Mouse (Mus musculus): Measurements from ENCODE around the gene Ift46. TPM values are rescaled to one million over a fixed set of nuclear protein-coding genes. Genes with fewer than 3 reads are reported as not detected.

The Ift46 gene
- 134 and 152 TPM in 2 replicates for polyA plus RNA-seq (2014; fragmentation: Nextera tagmentation; extraction: Ambion mirVana)

DNA sequence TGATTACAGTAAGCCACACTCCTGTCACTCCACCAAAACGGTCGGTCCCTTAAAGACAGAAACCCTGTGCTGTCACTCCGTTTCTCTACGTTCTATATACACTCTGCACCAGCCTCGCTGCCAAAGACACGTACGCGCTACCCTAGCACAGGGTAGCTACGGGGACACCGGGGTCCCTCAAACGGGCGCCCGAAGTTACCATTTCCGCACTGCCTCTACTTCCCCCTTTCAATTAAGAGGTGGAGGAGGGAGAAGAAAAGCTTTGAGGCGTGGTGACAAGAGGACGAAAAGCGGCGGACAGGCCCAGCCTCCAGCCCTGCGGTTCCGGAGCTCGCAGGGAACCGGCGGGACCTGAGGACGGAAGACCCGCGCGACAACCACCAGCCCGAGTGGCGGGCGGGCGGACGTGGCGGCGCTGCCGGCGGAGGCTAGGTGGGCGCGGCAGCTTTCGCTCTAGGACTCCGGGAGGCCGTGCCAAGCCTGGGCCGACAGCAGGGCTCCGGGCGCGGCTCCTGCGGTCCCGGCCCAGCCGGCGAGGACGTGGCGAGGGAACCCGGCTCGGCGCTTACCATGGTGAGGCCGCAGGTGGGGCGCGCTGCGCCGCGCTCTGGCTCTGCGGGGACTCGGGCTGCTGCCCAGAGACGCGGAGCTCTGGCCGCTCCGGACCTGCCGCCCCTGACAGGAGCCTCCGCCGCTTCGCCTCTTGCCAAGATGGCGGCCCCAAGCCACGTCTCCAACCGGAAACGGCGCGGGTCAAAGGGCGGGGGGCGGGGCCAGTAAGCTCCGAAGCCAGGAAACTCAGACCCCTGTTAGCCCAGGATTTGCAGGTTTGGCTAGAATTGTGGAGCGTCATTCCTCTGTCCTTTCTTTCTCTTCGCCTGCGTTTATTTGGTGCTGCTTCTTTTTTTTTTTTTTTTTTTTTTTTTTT is at the start of gene Ift46, which contains the start of gene Arcn1:
Ift46 (plus strand) TSS at position 808 of the 928 bp plus-strand sequence.
Arcn1 (minus strand) TSS at position 745 of the 928 bp plus-strand sequence.
- peak within 1 kb of the TSS; percentile 94 for H3K27ac ChIP-seq (replicated peaks; ENCODE audit: low read depth, low read length)
- H3K27me3 ChIP-seq (ENCODE audit: control insufficient read depth, insufficient read depth, low read length) = no peaks in the 10 kb centered on the region
- peak within 1 kb of the TSS; percentile 99 for H3K4me3 ChIP-seq (ENCODE audit: low read depth, low read length)
- peak within 1 kb of the TSS; percentile 77 for H3K4me2 ChIP-seq (ENCODE audit: low read depth, severe bottlenecking)
- 0 out of 2 replicates have a peak, but pooled peaks cover 2% of the 10 kb centered on the region for H3K36me3 ChIP-seq (ENCODE audit: control insufficient read depth, insufficient read depth, low read length)
- ATAC-seq (ENCODE audit: insufficient number of reproducible peaks, low FRiP score, low TSS enrichment, low read depth) = peak; percentile 88
- peak; percentile 86 for DNase-seq (ENCODE audit: low spot score)
- under 1% methylated on average over 76 of the region's 82 CpGs for WGBS
- no peaks in the 10 kb centered on the region for H3K9me3 ChIP-seq (ENCODE audit: control insufficient read depth, low read length)
- H3K9ac ChIP-seq (ENCODE audit: low read length) = peak within 1 kb of the TSS; percentile 97
- no peaks in the 10 kb centered on the region for H3K4me1 ChIP-seq (ENCODE audit: control insufficient read depth, insufficient read depth, low read length)

DNA sequence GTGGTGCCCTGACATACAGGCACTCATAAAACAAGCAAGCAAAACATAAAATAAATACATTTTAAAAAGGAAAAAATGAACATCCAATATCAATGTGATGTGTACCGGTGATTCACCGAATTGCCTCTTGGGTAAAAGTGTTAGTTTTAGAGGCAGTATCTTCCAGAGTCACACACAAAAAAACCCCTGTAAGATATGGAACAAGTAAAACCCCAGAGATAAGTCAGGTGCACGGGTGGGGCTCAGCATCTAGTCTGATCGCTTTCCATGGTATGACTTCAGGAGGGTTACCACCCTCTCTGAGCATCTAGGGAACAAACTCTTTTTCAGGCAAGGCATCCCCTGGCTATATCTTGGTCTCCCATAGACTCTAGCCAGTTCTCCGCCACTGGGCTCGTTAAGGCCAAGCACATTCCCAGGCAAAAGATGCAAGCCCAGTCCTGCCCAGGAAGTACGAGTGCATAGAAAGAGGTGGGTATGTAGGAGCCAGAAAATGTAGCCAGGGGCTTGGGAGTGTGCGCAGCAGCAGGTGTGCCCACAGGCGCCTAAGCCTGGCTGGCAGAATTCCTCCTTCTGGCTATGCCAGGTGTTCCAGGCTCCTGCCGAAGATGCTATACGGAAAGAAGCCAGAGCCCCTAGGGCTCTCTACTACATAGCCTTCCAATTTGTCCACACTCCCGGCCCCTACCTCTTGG is 48.6 kb upstream of the Ift46 start:
- Histone ChIP-seq H3K36me3 (ENCODE audit: control insufficient read depth, insufficient read depth, low read length) (peaks cover 6% of the 10 kb centered on the region; the same call in 1 of the 2 replicates), H3K4me2 (ENCODE audit: low read depth, severe bottlenecking) (no peak overlapping the region; the same call in 1 of the 2 replicates), H3K4me1 (ENCODE audit: control insufficient read depth, insufficient read depth, low read length) (peaks cover 13% of the 10 kb centered on the region), H3K9ac (ENCODE audit: low read length) (no peak overlapping the region), H3K4me3 (ENCODE audit: low read depth, low read length) (no peak overlapping the region), H3K9me3 (ENCODE audit: control insufficient read depth, low read length) (no peaks in the 10 kb centered on the region), H3K27me3 (ENCODE audit: control insufficient read depth, insufficient read depth, low read length) (no peaks in the 10 kb centered on the region), H3K27ac (replicated peaks; ENCODE audit: low read depth, low read length) (no peak overlapping the region)
- DNase-seq (ENCODE audit: low spot score) (no peak), ATAC-seq (ENCODE audit: insufficient number of reproducible peaks, low FRiP score, low TSS enrichment, low read depth) (no peak)
- WGBS = 90% methylated on average over 12 of the region's 12 CpGs

DNA sequence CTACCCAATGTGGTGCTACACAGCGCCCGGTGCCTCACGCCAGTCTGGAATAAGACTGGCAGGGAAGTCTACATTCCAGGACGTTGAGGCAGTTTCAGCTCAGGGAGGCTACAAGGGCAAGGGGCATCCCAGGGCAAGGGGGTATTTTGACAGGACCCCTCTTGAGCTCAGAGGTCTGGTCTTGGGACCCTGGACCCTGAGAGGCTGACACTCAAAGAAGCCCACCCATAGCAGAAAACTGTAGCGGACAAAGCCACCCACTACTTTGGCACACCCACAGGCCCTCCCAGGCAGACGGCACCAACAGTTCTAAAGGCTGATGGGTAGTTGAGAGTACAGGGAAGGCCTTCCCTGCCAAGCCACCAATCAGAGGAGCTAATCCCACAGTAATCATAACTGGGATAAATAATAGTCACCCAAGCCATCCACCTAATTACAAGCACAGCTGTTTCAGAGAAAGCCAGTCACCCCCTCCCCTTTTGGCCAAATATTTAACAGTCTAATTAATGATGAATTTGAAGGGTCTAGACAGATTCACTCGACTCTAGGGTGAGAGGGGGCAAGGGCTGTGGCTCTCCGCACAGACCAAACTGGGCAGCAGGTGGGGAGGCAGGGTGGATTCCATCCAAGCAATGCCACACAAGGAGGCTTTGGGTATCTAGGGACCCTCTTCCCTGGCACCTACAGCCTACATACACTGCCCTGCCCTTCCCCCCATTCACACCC is 47.9 kb upstream of the Ift46 start:
- Histone ChIP-seq H3K36me3 (ENCODE audit: control insufficient read depth, insufficient read depth, low read length) (peaks cover 6% of the 10 kb centered on the region), H3K27ac (replicated peaks; ENCODE audit: low read depth, low read length) (no peak overlapping the region), H3K9ac (ENCODE audit: low read length) (no peak overlapping the region; the same call in 1 of the 2 replicates), H3K9me3 (ENCODE audit: control insufficient read depth, low read length) (no peaks in the 10 kb centered on the region), H3K4me2 (ENCODE audit: low read depth, severe bottlenecking) (peak overlapping the region; percentile 64), H3K4me3 (ENCODE audit: low read depth, low read length) (peak overlapping the region; percentile 60), H3K27me3 (ENCODE audit: control insufficient read depth, insufficient read depth, low read length) (no peaks in the 10 kb centered on the region), H3K4me1 (ENCODE audit: control insufficient read depth, insufficient read depth, low read length) (peaks cover 13% of the 10 kb centered on the region)
- 75% methylated on average over 8 of the region's 8 CpGs for WGBS
- ATAC-seq (ENCODE audit: insufficient number of reproducible peaks, low FRiP score, low TSS enrichment, low read depth) (no peak), DNase-seq (ENCODE audit: low spot score) (no peak)

DNA sequence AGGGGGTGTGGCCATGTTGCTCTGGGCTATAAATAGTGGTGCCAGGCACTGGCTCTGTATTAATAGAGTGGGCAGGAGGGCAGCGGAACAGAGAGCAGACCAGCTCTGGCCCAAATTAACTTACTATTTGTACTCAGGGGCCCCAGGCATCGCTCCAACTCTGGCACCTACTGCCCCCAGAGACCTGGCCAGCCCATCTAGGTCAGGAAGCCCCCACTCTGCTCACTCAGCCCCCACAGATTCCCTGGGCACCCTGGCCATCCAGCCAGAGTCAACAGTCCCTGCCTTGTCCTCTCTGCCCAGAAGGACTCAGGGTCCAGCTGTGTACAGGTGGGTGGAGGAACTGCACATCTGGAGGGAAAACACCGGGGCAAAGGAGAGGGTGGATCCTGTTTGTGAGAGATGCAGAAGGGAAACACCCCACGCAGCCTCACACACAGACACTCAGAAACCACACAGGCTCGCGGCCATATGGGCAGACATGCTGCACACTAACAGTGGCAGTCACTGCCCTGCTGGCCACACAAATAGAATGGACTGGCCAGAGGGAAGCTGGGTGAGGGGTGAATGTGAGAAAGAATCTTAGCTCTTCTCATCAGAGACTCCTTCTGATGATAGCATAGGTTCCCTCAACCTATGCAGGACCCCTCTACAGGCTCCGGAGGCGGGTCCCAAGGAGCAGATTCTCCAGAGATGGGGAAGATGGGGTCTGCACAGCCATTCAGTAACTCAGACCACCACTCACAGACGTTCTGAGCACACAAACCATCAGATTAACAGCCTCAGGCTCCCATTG is 47.2 kb upstream of the Ift46 start:
- H3K4me1 ChIP-seq (ENCODE audit: control insufficient read depth, insufficient read depth, low read length) = peaks cover 13% of the 10 kb centered on the region
- 15% methylated on average over 9 of the region's 9 CpGs for WGBS
- peak overlapping the region; percentile 38 for H3K27ac ChIP-seq (replicated peaks; ENCODE audit: low read depth, low read length)

DNA sequence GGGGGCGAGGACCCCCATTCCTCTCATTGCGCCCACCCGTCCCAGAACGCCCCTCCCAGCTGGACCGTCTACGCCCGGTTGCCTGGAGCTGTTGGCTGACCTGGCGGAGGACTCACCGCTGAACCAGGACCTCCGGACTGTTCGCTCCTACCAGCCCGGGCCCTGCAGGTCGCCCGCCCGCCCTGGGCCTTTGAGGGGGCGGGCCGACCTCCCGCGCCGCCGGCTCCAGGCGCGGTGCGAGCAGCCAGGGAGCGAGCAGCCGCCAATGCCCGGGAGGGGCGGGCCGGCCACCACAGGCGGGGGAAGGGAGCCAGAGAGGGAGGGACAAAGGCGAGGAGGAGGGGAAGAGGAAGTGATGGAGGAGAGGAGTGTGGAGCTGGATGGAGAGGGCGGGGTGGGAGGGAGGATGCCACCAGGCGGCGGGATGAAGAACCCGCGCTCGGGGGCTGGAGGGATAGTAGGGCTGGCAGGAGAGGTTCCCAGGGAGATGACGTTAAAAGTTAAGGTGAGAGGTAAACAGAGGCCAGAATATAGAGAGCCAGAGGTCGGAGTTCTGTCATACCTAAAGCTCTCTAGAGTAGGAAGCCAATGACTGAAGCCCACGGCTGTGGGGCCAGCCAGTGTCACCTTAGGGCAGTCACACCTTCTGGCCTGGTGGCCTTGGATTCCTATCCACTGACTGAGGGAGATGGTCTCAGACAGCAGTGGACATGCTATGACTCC is 46.4 kb upstream of the Ift46 start:
- Histone ChIP-seq H3K36me3 (ENCODE audit: control insufficient read depth, insufficient read depth, low read length) (peaks cover 6% of the 10 kb centered on the region; the same call in 1 of the 2 replicates), H3K27ac (replicated peaks; ENCODE audit: low read depth, low read length) (peak overlapping the region; percentile 38), H3K9ac (ENCODE audit: low read length) (peak overlapping the region; percentile 67), H3K4me3 (ENCODE audit: low read depth, low read length) (peak overlapping the region; percentile 60), H3K4me1 (ENCODE audit: control insufficient read depth, insufficient read depth, low read length) (peaks cover 13% of the 10 kb centered on the region), H3K27me3 (ENCODE audit: control insufficient read depth, insufficient read depth, low read length) (no peaks in the 10 kb centered on the region), H3K9me3 (ENCODE audit: control insufficient read depth, low read length) (no peaks in the 10 kb centered on the region), H3K4me2 (ENCODE audit: low read depth, severe bottlenecking) (peak overlapping the region; percentile 64)
- DNase-seq (ENCODE audit: low spot score) = peak; percentile 88
- ATAC-seq (ENCODE audit: insufficient number of reproducible peaks, low FRiP score, low TSS enrichment, low read depth) = peak; percentile 85
- under 1% methylated on average over 40 of the region's 40 CpGs for WGBS

More for the DNA sequence above, 47.2 kb upstream of the Ift46 start:
- Histone ChIP-seq H3K4me2 (ENCODE audit: low read depth, severe bottlenecking) (peak overlapping the region; percentile 64), H3K9me3 (ENCODE audit: control insufficient read depth, low read length) (no peaks in the 10 kb centered on the region), H3K4me3 (ENCODE audit: low read depth, low read length) (peak overlapping the region; percentile 60), H3K9ac (ENCODE audit: low read length) (peak overlapping the region; percentile 67), H3K27me3 (ENCODE audit: control insufficient read depth, insufficient read depth, low read length) (no peaks in the 10 kb centered on the region), H3K36me3 (ENCODE audit: control insufficient read depth, insufficient read depth, low read length) (peaks cover 7% of the 10 kb centered on the region; the same call in 1 of the 2 replicates)
- ATAC-seq (ENCODE audit: insufficient number of reproducible peaks, low FRiP score, low TSS enrichment, low read depth) (peak; percentile 19), DNase-seq (ENCODE audit: low spot score) (no peak)

DNA sequence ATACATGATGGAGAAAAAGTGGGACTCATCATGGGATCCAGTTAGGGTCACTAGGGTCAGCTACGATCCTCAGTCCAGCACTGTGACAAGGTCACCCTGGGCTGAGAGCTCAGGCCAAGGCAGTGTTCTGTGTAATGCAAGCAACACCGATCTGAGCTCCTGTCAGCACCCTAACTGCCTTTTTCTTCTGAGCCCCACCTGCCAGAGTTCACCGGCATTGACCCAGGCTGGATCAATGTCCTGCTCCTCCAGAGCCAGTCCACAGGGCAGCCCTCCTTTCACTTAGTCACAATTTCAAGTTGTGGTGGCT is 45.9 kb upstream of the Ift46 start:
- H3K27ac ChIP-seq (replicated peaks; ENCODE audit: low read depth, low read length) = no peak overlapping the region
- DNase-seq (ENCODE audit: low spot score) (no peak), ATAC-seq (ENCODE audit: insufficient number of reproducible peaks, low FRiP score, low TSS enrichment, low read depth) (no peak)
- H3K27me3 ChIP-seq (ENCODE audit: control insufficient read depth, insufficient read depth, low read length) = no peaks in the 10 kb centered on the region
- peaks cover 6% of the 10 kb centered on the region; the same call in 1 of the 2 replicates for H3K36me3 ChIP-seq (ENCODE audit: control insufficient read depth, insufficient read depth, low read length)
- no peaks in the 10 kb centered on the region for H3K9me3 ChIP-seq (ENCODE audit: control insufficient read depth, low read length)
- peak overlapping the region; percentile 64 for H3K4me2 ChIP-seq (ENCODE audit: low read depth, severe bottlenecking)
- H3K4me3 ChIP-seq (ENCODE audit: low read depth, low read length) = no peak overlapping the region
- peaks cover 17% of the 10 kb centered on the region for H3K4me1 ChIP-seq (ENCODE audit: control insufficient read depth, insufficient read depth, low read length)
- WGBS = 75% methylated on average over 3 of the region's 3 CpGs
- peak overlapping the region; percentile 67 for H3K9ac ChIP-seq (ENCODE audit: low read length)

DNA sequence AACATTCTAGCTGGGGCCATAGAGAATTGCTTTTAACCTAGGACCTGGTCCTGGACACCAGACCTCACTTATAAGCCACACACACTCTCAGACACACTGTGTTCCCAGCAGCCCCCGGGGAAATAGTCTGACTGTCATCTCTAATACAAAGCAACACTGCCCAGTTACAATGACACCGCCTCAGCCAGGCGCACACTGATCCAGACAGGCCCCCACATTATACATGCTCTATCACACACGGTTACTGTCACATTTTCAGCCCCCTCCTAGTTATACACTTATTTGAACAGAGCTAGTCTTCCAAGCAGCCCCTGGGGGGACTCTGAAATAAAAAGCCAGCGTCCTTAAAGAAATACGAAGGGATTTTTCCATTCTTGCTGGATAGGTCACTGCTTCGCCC is 45.1 kb upstream of the Ift46 start:
- H3K36me3 ChIP-seq (ENCODE audit: control insufficient read depth, insufficient read depth, low read length) = peaks cover 8% of the 10 kb centered on the region; the same call in 1 of the 2 replicates
- no peak overlapping the region for H3K4me3 ChIP-seq (ENCODE audit: low read depth, low read length)
- DNase-seq (ENCODE audit: low spot score) = no peak
- H3K9ac ChIP-seq (ENCODE audit: low read length) = no peak overlapping the region
- H3K4me1 ChIP-seq (ENCODE audit: control insufficient read depth, insufficient read depth, low read length) = peaks cover 20% of the 10 kb centered on the region
- no peak overlapping the region for H3K27ac ChIP-seq (replicated peaks; ENCODE audit: low read depth, low read length)
- no peak for ATAC-seq (ENCODE audit: insufficient number of reproducible peaks, low FRiP score, low TSS enrichment, low read depth)
- H3K9me3 ChIP-seq (ENCODE audit: control insufficient read depth, low read length) = no peaks in the 10 kb centered on the region
- no peaks in the 10 kb centered on the region for H3K27me3 ChIP-seq (ENCODE audit: control insufficient read depth, insufficient read depth, low read length)
- H3K4me2 ChIP-seq (ENCODE audit: low read depth, severe bottlenecking) = no peak overlapping the region
- 82% methylated on average over 7 of the region's 7 CpGs for WGBS
